Mouse (Mus musculus) hindbrain, embryonic 12.5 days (tissue): Measurements from ENCODE around the gene Nfe2l2. TPM values are rescaled to one million over a fixed set of nuclear protein-coding genes. Genes with fewer than 3 reads are reported as not detected.

Experiments used
- ATAC-seq: fragments of 200-750 bp; cut with Nextera tagmentation; 2 replicates; pipeline ENCODE4 v1.8.0; 2017; ENCODE audit warnings: moderate TSS enrichment; ENCODE audit not compliant: low FRiP score
- H3K27ac ChIP-seq: fragments of 300-500 bp; sonication (generic); 2 replicates; pipeline ENCODE4 v1.5.1; 2016; ENCODE audit warnings: mild to moderate bottlenecking
- H3K27me3 ChIP-seq: fragments of 300-500 bp; sonication (generic); 2 replicates; pipeline ENCODE4 v1.6.1; 2016; ENCODE audit warnings: mild to moderate bottlenecking
- H3K36me3 ChIP-seq: fragments of 300-500 bp; sonication (generic); 2 replicates; pipeline ENCODE4 v1.6.1; 2016; ENCODE audit warnings: mild to moderate bottlenecking
- H3K4me1 ChIP-seq: fragments of 300-500 bp; sonication (generic); 2 replicates; pipeline ENCODE4 v1.6.1; 2016
- H3K4me2 ChIP-seq: fragments of 300-500 bp; sonication (generic); replicated peaks from 2 replicates; pipeline ENCODE4 v1.6.1; 2016; ENCODE audit warnings: mild to moderate bottlenecking
- H3K4me3 ChIP-seq: fragments of 300-500 bp; sonication (generic); 2 replicates; pipeline ENCODE4 v1.5.1; 2016; ENCODE audit warnings: mild to moderate bottlenecking
- H3K9ac ChIP-seq: fragments of 300-500 bp; sonication (generic); 2 replicates; pipeline ENCODE4 v1.6.1; 2016; ENCODE audit warnings: mild to moderate bottlenecking, moderate library complexity
- H3K9me3 ChIP-seq: fragments of 300-500 bp; sonication (generic); replicated peaks from 2 replicates; pipeline ENCODE4 v1.6.1; 2016; ENCODE audit warnings: mild to moderate bottlenecking
- WGBS: fragments of 180-500 bp; shearing (Covaris S2); methylation state at CpG from one replicate; pipeline ENCODE4 v1.1.7; 2016; 5-methylcytosine and 5-hydroxymethylcytosine counted together
- polyA plus RNA-seq: library from polyadenylated mRNA; unstranded; fragments of >200 nt; fragmentation: Nextera tagmentation; extraction: Ambion mirVana; gene quantifications from 2 replicates; pipeline ENCODE4 v1.2.1, GENCODE M21; 2016

The Nfe2l2 gene
- polyA plus RNA-seq, 1 experiment from 2014 or later: 20.0 TPM

- no peaks in the 10 kb centered on the region for H3K36me3 ChIP-seq
- no peak overlapping the region for H3K27ac ChIP-seq
- WGBS: 96% methylated on average over 6 of the region's 6 CpGs
- no peak overlapping the region for H3K4me3 ChIP-seq
- H3K9me3 ChIP-seq: no peaks in the 10 kb centered on the region
- H3K9ac ChIP-seq: no peak overlapping the region
- H3K4me2 ChIP-seq: no peak overlapping the region
- ATAC-seq: no peak
- H3K27me3 ChIP-seq: no peaks in the 10 kb centered on the region
- H3K4me1 ChIP-seq: peaks cover 5% of the 10 kb centered on the region
Measured at GRCm38 (mm10) chr2:75692369-75692768, 12.1 kb downstream of the Nfe2l2 start.

GRCm38 (mm10) chr2:75691316-75691715 is 13.1 kb downstream of the Nfe2l2 start:
- ATAC-seq: no peak
- H3K9me3 ChIP-seq: no peaks in the 10 kb centered on the region
- WGBS: 83% methylated on average over 8 of the region's 8 CpGs

DNA sequence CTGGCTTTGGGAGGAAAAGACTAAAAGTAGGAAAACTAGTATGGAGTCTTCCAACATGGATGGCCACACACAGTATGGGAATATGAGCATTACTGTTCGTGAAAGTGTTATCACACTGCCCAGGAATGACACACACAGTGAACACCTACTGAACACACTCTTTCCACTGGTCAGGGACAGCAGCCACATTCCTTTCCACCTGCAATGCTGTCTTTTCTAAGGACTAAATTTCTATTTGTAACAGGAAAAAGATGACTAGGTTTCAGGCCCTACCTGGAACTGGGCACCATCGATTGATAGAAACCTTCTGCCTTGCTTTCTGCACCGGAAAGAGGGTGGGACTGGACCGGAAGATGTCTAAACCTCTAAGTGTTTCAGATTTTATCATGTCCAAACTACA is 13.8 kb downstream of the Nfe2l2 start:
- Histone ChIP-seq H3K4me1 (peaks cover 5% of the 10 kb centered on the region), H3K9me3 (no peaks in the 10 kb centered on the region), H3K27ac (no peak overlapping the region), H3K4me2 (no peak overlapping the region), H3K9ac (no peak overlapping the region), H3K27me3 (no peaks in the 10 kb centered on the region), H3K36me3 (no peaks in the 10 kb centered on the region), H3K4me3 (no peak overlapping the region)
- WGBS: 98% methylated on average over 4 of the region's 4 CpGs
- ATAC-seq: no peak

More at GRCm38 (mm10) chr2:75691316-75691715, 13.1 kb downstream of the Nfe2l2 start:
- Histone ChIP-seq H3K4me2 (no peak overlapping the region), H3K27me3 (no peaks in the 10 kb centered on the region), H3K4me3 (no peak overlapping the region), H3K27ac (no peak overlapping the region), H3K36me3 (no peaks in the 10 kb centered on the region), H3K9ac (no peak overlapping the region), H3K4me1 (peaks cover 5% of the 10 kb centered on the region)

DNA sequence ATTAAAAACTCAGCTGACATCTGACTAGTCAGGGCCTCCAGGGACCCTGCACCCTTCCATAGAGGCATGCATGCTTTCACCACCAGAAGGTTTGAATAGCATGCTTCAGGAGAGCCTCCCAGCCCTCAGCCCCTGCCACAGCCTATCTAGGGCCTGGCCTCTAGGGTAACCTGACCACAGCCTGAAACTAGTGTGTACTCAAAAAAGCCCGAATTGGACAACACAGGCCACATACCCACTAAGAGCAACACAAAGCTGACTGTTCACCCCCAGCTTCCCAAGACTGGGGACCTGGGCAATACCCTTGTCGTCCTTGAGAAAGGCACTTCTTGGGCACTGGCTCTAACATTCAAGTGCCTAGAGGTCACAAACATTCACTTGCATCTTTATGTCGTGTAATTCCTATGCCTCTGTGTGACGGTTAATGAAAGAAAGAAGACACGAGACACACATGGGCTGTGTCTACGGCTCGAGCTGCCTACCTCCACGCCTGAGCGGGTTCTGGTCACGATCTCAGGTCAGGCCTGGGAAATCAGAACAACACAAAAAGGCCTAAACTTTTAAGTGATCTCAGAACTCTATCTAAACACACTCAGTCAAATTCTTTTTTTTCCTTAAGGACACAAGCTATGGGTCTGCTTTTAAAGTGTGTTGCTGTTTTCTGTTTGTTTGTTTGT is 14.8 kb downstream of the Nfe2l2 start:
- Histone ChIP-seq H3K4me2 (no peak overlapping the region), H3K4me3 (no peak overlapping the region), H3K27me3 (no peaks in the 10 kb centered on the region), H3K4me1 (peaks cover 5% of the 10 kb centered on the region), H3K27ac (no peak overlapping the region), H3K36me3 (no peaks in the 10 kb centered on the region), H3K9ac (no peak overlapping the region), H3K9me3 (no peaks in the 10 kb centered on the region)
- no peak for ATAC-seq
- 77% methylated on average over 10 of the region's 10 CpGs for WGBS

DNA sequence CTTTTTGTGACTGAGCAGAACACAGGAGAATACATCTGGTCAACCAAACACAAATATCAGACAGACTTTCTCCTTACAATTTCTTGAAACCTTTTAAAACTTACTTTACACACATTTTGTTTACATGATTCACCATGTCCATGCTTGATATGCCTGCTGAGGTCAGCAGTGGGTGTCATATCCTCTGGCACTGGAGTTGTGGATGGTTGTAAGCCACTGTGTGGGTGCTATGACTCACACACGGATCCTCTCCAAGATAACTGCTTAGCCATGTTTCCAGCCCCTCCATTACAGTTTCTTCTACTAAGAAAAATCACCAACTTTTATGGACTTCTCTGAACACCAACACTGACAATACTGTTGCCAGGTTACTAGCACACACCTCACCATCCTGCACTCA is 15.5 kb downstream of the Nfe2l2 start:
- H3K4me3 ChIP-seq: no peak overlapping the region
- H3K27me3 ChIP-seq: no peaks in the 10 kb centered on the region
- no peak overlapping the region for H3K9ac ChIP-seq
- H3K4me1 ChIP-seq: peaks cover 5% of the 10 kb centered on the region
- no peak for ATAC-seq
- WGBS: 94% methylated on average over 1 of the region's 1 CpGs
- no peaks in the 10 kb centered on the region for H3K36me3 ChIP-seq
- no peak overlapping the region for H3K4me2 ChIP-seq
- no peak overlapping the region for H3K27ac ChIP-seq
- no peaks in the 10 kb centered on the region for H3K9me3 ChIP-seq

DNA sequence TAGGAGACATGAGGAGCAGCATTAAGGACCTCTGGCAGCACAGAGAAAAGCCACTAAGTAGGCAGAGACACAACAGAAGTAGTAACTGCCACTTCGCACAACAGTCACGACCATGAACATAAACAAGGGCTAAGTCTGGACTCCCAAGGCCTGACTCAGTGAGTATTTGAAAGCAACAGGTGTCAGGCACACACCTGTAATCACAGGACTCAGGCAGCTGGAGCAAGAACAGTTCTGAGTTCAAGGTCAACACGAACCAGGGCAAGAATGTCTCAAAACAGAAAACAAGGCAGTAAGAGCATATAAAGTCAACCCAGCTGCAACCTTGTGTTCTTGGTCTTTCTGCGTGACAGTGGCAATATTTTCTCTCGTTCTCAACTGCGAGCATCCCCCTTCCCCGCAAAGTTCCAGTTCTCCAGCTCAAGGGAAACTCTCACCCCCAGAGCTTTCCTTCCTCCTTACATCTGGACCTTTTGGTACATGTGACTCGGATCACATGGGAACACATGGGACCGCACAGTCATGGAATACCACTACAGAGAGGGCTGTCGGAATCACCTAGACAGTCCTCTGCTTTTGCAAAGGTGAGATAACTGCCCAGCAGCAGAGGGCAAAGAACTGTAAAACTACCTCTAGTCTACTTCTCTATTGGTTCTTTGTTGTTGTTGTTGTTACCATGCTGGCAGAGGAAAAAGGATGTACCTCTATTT is 17.2 kb downstream of the Nfe2l2 start:
- H3K27me3 ChIP-seq: no peaks in the 10 kb centered on the region
- 90% methylated on average over 10 of the region's 10 CpGs for WGBS

DNA sequence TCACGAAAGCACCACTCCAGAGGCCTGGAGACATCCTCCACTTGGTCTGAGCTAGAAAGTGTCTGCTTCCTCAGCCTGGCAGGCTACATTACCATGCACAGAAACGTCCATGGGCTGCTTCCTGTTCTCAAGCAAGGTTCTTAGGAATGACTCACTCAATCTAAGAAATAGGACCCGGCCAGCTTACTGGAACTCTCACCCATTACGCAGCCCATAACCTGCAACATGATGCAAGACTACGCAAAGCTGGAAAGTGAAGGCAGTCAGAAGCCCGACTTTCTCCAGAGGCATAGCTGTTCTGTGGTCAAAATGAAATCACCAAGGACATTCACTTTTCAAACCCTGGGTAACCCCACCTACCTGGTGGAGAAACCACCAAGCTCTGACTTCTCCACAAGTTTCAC is 19.0 kb downstream of the Nfe2l2 start:
- H3K27ac ChIP-seq: no peak overlapping the region
- no peaks in the 10 kb centered on the region for H3K4me1 ChIP-seq
- 85% methylated on average over 6 of the region's 6 CpGs for WGBS
- H3K4me2 ChIP-seq: no peak overlapping the region
- no peak overlapping the region for H3K4me3 ChIP-seq
- no peaks in the 10 kb centered on the region for H3K9me3 ChIP-seq
- no peak overlapping the region for H3K9ac ChIP-seq
- no peaks in the 10 kb centered on the region for H3K36me3 ChIP-seq
- no peak for ATAC-seq
- H3K27me3 ChIP-seq: no peaks in the 10 kb centered on the region

More for the DNA sequence above, 17.2 kb downstream of the Nfe2l2 start:
- Histone ChIP-seq H3K27ac (no peak overlapping the region), H3K9ac (no peak overlapping the region), H3K4me3 (no peak overlapping the region), H3K9me3 (no peaks in the 10 kb centered on the region), H3K4me2 (no peak overlapping the region), H3K4me1 (no peaks in the 10 kb centered on the region), H3K36me3 (no peaks in the 10 kb centered on the region)
- no peak for ATAC-seq

DNA sequence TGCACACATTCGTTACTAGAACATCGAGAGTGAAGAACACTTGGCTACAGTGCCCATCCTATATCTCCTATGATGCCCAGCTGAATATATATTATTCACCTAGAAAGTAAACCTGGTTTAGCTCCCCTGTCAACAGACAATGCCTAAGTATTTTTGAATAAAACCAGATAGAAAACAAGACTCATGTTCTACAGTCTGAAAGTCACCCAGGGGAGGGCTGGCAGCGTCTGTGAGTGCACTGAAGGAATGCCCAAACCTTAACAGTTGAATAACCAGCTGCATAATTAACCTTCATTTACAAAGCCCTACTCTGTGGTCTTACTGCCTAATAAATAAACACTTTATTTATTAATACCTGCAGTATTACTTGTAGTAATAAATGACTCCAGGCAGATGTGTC is 19.9 kb downstream of the Nfe2l2 start:
- H3K4me1 ChIP-seq: no peaks in the 10 kb centered on the region
- H3K9me3 ChIP-seq: no peaks in the 10 kb centered on the region
- 81% methylated on average over 3 of the region's 3 CpGs for WGBS
- no peak overlapping the region for H3K4me2 ChIP-seq
- ATAC-seq: no peak
- H3K27ac ChIP-seq: no peak overlapping the region
- H3K36me3 ChIP-seq: no peaks in the 10 kb centered on the region
- no peaks in the 10 kb centered on the region for H3K27me3 ChIP-seq
- no peak overlapping the region for H3K9ac ChIP-seq
- no peak overlapping the region for H3K4me3 ChIP-seq

GRCm38 (mm10) chr2:75682978-75683709 is 21.3 kb downstream of the Nfe2l2 start:
- no peaks in the 10 kb centered on the region for H3K9me3 ChIP-seq
- H3K4me2 ChIP-seq: no peak overlapping the region
- H3K36me3 ChIP-seq: no peaks in the 10 kb centered on the region
- peak overlapping the region; percentile 24; the same call in 1 of the 2 replicates for H3K27ac ChIP-seq
- WGBS: 66% methylated on average over 15 of the region's 15 CpGs
- no peak overlapping the region for H3K4me3 ChIP-seq
- no peak for ATAC-seq
- no peak overlapping the region for H3K9ac ChIP-seq
- H3K4me1 ChIP-seq: no peaks in the 10 kb centered on the region
- H3K27me3 ChIP-seq: no peaks in the 10 kb centered on the region

- no peak overlapping the region for H3K4me3 ChIP-seq
- no peak overlapping the region for H3K27ac ChIP-seq
- H3K36me3 ChIP-seq: no peaks in the 10 kb centered on the region
- WGBS: 63% methylated on average over 7 of the region's 7 CpGs
- H3K27me3 ChIP-seq: no peaks in the 10 kb centered on the region
- no peaks in the 10 kb centered on the region for H3K9me3 ChIP-seq
- H3K4me2 ChIP-seq: no peak overlapping the region
- H3K9ac ChIP-seq: no peak overlapping the region
- peaks cover 4% of the 10 kb centered on the region for H3K4me1 ChIP-seq
- ATAC-seq: no peak
Measured at GRCm38 (mm10) chr2:75681439-75681838, 23.0 kb downstream of the Nfe2l2 start.

DNA sequence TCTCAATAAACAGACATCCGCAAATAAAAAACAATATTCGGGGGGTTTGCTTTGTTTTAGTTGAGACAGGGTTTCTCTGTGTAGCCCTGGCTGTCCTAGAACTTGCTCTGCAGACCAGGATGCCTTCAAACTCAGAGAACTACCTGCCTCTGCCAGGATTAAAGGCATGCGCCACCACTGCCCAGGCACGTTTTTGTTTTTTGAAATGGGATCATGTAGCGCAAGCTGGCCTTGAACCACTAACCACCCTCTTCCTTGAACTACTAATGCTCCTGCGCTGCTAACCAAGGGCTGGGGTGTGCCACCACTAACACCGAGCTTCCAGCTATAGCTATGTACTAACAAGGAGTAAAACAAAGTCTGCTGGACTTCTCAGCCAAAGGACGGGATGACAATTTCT is 24.5 kb downstream of the Nfe2l2 start:
- no peak for ATAC-seq
- 92% methylated on average over 8 of the region's 8 CpGs for WGBS
- H3K4me1 ChIP-seq: peaks cover 4% of the 10 kb centered on the region

DNA sequence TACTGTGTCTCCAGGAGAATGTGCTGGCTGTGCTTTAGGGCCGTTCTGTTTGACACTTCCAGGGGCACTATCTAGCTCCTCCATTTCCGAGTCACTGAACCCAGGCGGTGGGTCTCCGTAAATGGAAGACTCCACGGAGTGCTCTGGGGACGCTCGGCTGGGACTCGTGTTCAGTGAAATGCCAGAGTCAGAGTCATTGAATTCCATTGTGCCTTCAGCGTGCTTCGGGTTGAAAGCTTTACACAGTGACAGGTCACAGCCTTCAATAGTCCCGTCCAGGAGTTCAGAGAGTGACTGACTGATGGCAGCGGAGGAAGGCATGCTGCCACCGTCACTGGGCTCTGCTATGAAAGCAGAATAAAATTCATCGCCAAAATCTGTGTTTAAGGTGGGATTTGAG is 27.9 kb downstream of the Nfe2l2 start:
- ATAC-seq: no peak
- H3K9ac ChIP-seq: no peak overlapping the region; the same call in 1 of the 2 replicates
- H3K9me3 ChIP-seq: no peaks in the 10 kb centered on the region
- no peaks in the 10 kb centered on the region for H3K27me3 ChIP-seq
- 0 out of 2 replicates have a peak overlapping the region, but pooled peaks have one; percentile 4 for H3K4me2 ChIP-seq
- WGBS: 65% methylated on average over 14 of the region's 14 CpGs
- H3K4me3 ChIP-seq: no peak overlapping the region
- no peak overlapping the region for H3K27ac ChIP-seq
- H3K36me3 ChIP-seq: no peaks in the 10 kb centered on the region
- H3K4me1 ChIP-seq: peaks cover 4% of the 10 kb centered on the region

More for the DNA sequence above, 24.5 kb downstream of the Nfe2l2 start:
- Histone ChIP-seq H3K4me2 (no peak overlapping the region), H3K27me3 (no peaks in the 10 kb centered on the region), H3K4me3 (no peak overlapping the region), H3K9ac (no peak overlapping the region), H3K27ac (no peak overlapping the region), H3K36me3 (no peaks in the 10 kb centered on the region), H3K9me3 (no peaks in the 10 kb centered on the region)
